Mouse (Mus musculus) lung, postnatal 25 days (tissue): Measurements from ENCODE around the gene Gm20388.

Experiments used
- DNase-seq: peaks from one replicate; pipeline ENCODE4 v3.0.0; 2022; ENCODE audit warnings: low spot score

Gene Gm20388

GRCm38 (mm10) chr8:124375168-124375567, 4464.5 kb downstream of the Gm20388 start:
- DNase-seq, result no peak

- no peak for DNase-seq
Observed at GRCm38 (mm10) chr8:124375727-124376126, 4465.1 kb downstream of the Gm20388 start.

- no peak for DNase-seq
Observed at GRCm38 (mm10) chr8:124376406-124376805, 4465.8 kb downstream of the Gm20388 start.

GRCm38 (mm10) chr8:124379289-124379688, 4468.6 kb downstream of the Gm20388 start:
- DNase-seq, result no peak

GRCm38 (mm10) chr8:124382235-124382634, 4471.6 kb downstream of the Gm20388 start:
- DNase-seq, result no peak

- DNase-seq, result no peak
Observed at GRCm38 (mm10) chr8:124384336-124384735, 4473.7 kb downstream of the Gm20388 start.

GRCm38 (mm10) chr8:124386225-124386899, 4475.7 kb downstream of the Gm20388 start:
- DNase-seq, result no peak

GRCm38 (mm10) chr8:124389495-124389894, 4478.9 kb downstream of the Gm20388 start:
- no peak for DNase-seq

- DNase-seq, result no peak
Observed at GRCm38 (mm10) chr8:124391191-124391590, 4480.6 kb downstream of the Gm20388 start.

GRCm38 (mm10) chr8:124392271-124393012, 4481.8 kb downstream of the Gm20388 start:
- no peak for DNase-seq

- no peak for DNase-seq
Observed at GRCm38 (mm10) chr8:124393013-124393412, 4482.4 kb downstream of the Gm20388 start.

GRCm38 (mm10) chr8:124393927-124394326, 4483.3 kb downstream of the Gm20388 start:
- DNase-seq, result no peak

GRCm38 (mm10) chr8:124394951-124395350, 4484.3 kb downstream of the Gm20388 start:
- DNase-seq, result no peak
